Mouse (Mus musculus): ENCODE data around the gene Tiparp. TPM values are rescaled to one million over a fixed set of nuclear protein-coding genes. Genes with fewer than 3 reads are reported as not detected.

The Tiparp gene
- polyA plus RNA-seq, 1 experiment: 5.2 TPM

GRCm38 (mm10) chr3:65535087-65535761 lies 7.0 kb downstream of the Tiparp start:
- H3K27me3 ChIP-seq (ENCODE audit: control insufficient read depth, insufficient read depth, insufficient read length): no peaks in the 10 kb centered on the region
- H3K36me3 ChIP-seq (ENCODE audit: control insufficient read depth, insufficient read depth): peaks cover 7% of the 10 kb centered on the region
- H3K79me2 ChIP-seq (ENCODE audit: control insufficient read depth, insufficient read depth): peaks cover 98% of the 10 kb centered on the region
- TF ChIP-seq POLR2A (IDR thresholded peaks at IDR 0.05; ENCODE audit: insufficient read length, low read depth) (no peak), MAX (IDR thresholded peaks at IDR 0.05; ENCODE audit: low read depth) (no peak), MYOD1 (IDR thresholded peaks at IDR 0.05; ENCODE audit: control insufficient read depth in 1 of 3, insufficient read length in 2 of 3, low read depth in 2 of 3) (no peak), USF1 (IDR thresholded peaks at IDR 0.05; ENCODE audit: low read depth) (no peak), SRF (IDR thresholded peaks at IDR 0.05; ENCODE audit: control insufficient read depth, insufficient read length, low read depth) (no peak), MYOG (IDR thresholded peaks at IDR 0.05; ENCODE audit: control insufficient read depth in 1 of 3, insufficient read depth in 1 of 3, insufficient read length in 2 of 3, low read depth in 2 of 3) (no peak), POLR2AphosphoS2 (IDR thresholded peaks at IDR 0.05; ENCODE audit: insufficient read length, low read depth) (no peak), E2F4 (IDR thresholded peaks at IDR 0.05; ENCODE audit: insufficient read depth) (no peak), CEBPB (IDR thresholded peaks at IDR 0.05; ENCODE audit: insufficient read depth, poor library complexity, severe bottlenecking) (no peak), TCF12 (IDR thresholded peaks at IDR 0.05; ENCODE audit: insufficient read depth, poor library complexity, severe bottlenecking) (no peak), TCF3 (IDR thresholded peaks at IDR 0.05; ENCODE audit: insufficient read length, low read depth) (no peak), REST (IDR thresholded peaks at IDR 0.05; ENCODE audit: insufficient read depth, insufficient read length) (no peak)
- no peak overlapping the region for H3K4me3 ChIP-seq
- no peak overlapping the region for H3ac ChIP-seq (ENCODE audit: control insufficient read depth, insufficient read length)
- H3K4me2 ChIP-seq (ENCODE audit: low read depth): no peak overlapping the region

DNA sequence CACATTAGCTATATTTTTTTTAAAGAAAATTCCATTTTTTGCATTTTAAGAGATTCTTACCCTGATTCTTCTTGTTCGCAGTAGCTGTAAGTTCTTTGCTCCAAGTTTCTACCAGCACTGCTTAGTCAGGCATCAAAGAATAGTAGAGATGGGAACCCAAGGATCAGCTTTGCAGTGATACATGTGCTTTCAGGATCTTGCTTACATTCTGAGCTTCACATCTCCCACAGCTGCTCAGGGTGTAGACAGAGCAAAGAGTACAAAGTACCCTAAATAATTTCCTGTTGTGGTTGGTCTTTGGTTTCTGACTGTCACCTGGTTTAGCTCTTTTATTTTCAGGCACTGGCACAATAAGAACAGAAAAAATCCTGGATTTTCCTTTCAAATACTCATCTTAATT lies 9.1 kb downstream of the Tiparp start:
- no peak for TF ChIP-seq E2F4 (IDR thresholded peaks at IDR 0.05; ENCODE audit: insufficient read depth)
- TF ChIP-seq TCF12 (IDR thresholded peaks at IDR 0.05; ENCODE audit: insufficient read depth, poor library complexity, severe bottlenecking): no peak
- TF ChIP-seq POLR2AphosphoS2 (IDR thresholded peaks at IDR 0.05; ENCODE audit: insufficient read length, low read depth): no peak
- no peak for TF ChIP-seq CEBPB (IDR thresholded peaks at IDR 0.05; ENCODE audit: insufficient read depth, poor library complexity, severe bottlenecking)
- TF ChIP-seq MYOD1 (IDR thresholded peaks at IDR 0.05; ENCODE audit: control insufficient read depth in 1 of 3, insufficient read length in 2 of 3, low read depth in 2 of 3): no peak
- TF ChIP-seq USF1 (IDR thresholded peaks at IDR 0.05; ENCODE audit: low read depth): no peak
- TF ChIP-seq TCF3 (IDR thresholded peaks at IDR 0.05; ENCODE audit: insufficient read length, low read depth): no peak
- no peak overlapping the region for H3K4me3 ChIP-seq
- H3K4me2 ChIP-seq (ENCODE audit: low read depth): peak overlapping the region; percentile 7
- no peaks in the 10 kb centered on the region for H3K27me3 ChIP-seq (ENCODE audit: control insufficient read depth, insufficient read depth, insufficient read length)
- no peak overlapping the region for H3ac ChIP-seq (ENCODE audit: control insufficient read depth, insufficient read length)
- H3K36me3 ChIP-seq (ENCODE audit: control insufficient read depth, insufficient read depth): no peaks in the 10 kb centered on the region
- H3K79me2 ChIP-seq (ENCODE audit: control insufficient read depth, insufficient read depth): peaks cover 98% of the 10 kb centered on the region

GRCm38 (mm10) chr3:65540906-65541551 lies 12.8 kb downstream of the Tiparp start:
- TF ChIP-seq POLR2A (IDR thresholded peaks at IDR 0.05; ENCODE audit: insufficient read length, low read depth) (no peak), POLR2AphosphoS2 (IDR thresholded peaks at IDR 0.05; ENCODE audit: insufficient read length, low read depth) (no peak), CEBPB (IDR thresholded peaks at IDR 0.05; ENCODE audit: insufficient read depth, poor library complexity, severe bottlenecking) (no peak), TCF3 (IDR thresholded peaks at IDR 0.05; ENCODE audit: insufficient read length, low read depth) (no peak), MAX (IDR thresholded peaks at IDR 0.05; ENCODE audit: low read depth) (no peak), E2F4 (IDR thresholded peaks at IDR 0.05; ENCODE audit: insufficient read depth) (no peak), USF1 (IDR thresholded peaks at IDR 0.05; ENCODE audit: low read depth) (no peak), REST (IDR thresholded peaks at IDR 0.05; ENCODE audit: insufficient read depth, insufficient read length) (no peak), SRF (IDR thresholded peaks at IDR 0.05; ENCODE audit: control insufficient read depth, insufficient read length, low read depth) (no peak)
- Histone ChIP-seq H3ac (ENCODE audit: control insufficient read depth, insufficient read length) (no peak overlapping the region), H3K27me3 (ENCODE audit: control insufficient read depth, insufficient read depth, insufficient read length) (no peaks in the 10 kb centered on the region), H3K4me2 (ENCODE audit: low read depth) (no peak overlapping the region), H3K36me3 (ENCODE audit: control insufficient read depth, insufficient read depth) (no peaks in the 10 kb centered on the region), H3K79me2 (ENCODE audit: control insufficient read depth, insufficient read depth) (peaks cover 98% of the 10 kb centered on the region), H3K4me3 (no peak overlapping the region)

DNA sequence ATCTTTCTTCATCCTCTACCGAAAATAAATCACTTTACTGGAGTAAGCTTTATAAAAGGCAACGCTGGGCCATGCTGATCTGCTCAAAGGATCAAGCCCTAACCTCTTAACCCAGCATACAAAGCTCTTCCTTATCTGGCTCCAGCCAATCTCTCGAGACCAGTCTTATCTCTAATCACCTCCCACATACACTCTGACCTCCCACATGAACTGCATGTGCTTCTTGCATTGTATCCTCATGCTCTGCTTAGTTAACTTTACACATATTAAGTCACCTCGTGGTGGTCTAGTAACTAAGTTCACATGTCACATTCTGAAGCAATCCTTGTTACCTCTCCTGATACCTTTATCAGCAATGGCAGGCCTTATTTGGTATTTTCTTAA lies 13.3 kb downstream of the Tiparp start:
- no peaks in the 10 kb centered on the region for H3K36me3 ChIP-seq (ENCODE audit: control insufficient read depth, insufficient read depth)
- no peaks in the 10 kb centered on the region for H3K27me3 ChIP-seq (ENCODE audit: control insufficient read depth, insufficient read depth, insufficient read length)
- H3K79me2 ChIP-seq (ENCODE audit: control insufficient read depth, insufficient read depth): peaks cover 95% of the 10 kb centered on the region
- no peak for TF ChIP-seq MYOD1 (IDR thresholded peaks at IDR 0.05; ENCODE audit: control insufficient read depth in 1 of 3, insufficient read length in 2 of 3, low read depth in 2 of 3)
- TF ChIP-seq TCF12 (IDR thresholded peaks at IDR 0.05; ENCODE audit: insufficient read depth, poor library complexity, severe bottlenecking): no peak
- TF ChIP-seq SRF (IDR thresholded peaks at IDR 0.05; ENCODE audit: control insufficient read depth, insufficient read length, low read depth): no peak
- H3K4me2 ChIP-seq (ENCODE audit: low read depth): no peak overlapping the region
- no peak overlapping the region for H3K4me3 ChIP-seq
- H3ac ChIP-seq (ENCODE audit: control insufficient read depth, insufficient read length): no peak overlapping the region

- Histone ChIP-seq H3K4me2 (ENCODE audit: low read depth) (no peak overlapping the region), H3K4me3 (no peak overlapping the region), H3K79me2 (ENCODE audit: control insufficient read depth, insufficient read depth) (peaks cover 19% of the 10 kb centered on the region), H3K27me3 (ENCODE audit: control insufficient read depth, insufficient read depth, insufficient read length) (no peaks in the 10 kb centered on the region), H3ac (ENCODE audit: control insufficient read depth, insufficient read length) (no peak overlapping the region), H3K36me3 (ENCODE audit: control insufficient read depth, insufficient read depth) (peaks cover 35% of the 10 kb centered on the region)
- TF ChIP-seq MYOD1 (IDR thresholded peaks at IDR 0.05; ENCODE audit: control insufficient read depth in 1 of 3, insufficient read length in 2 of 3, low read depth in 2 of 3) (no peak), TCF12 (IDR thresholded peaks at IDR 0.05; ENCODE audit: insufficient read depth, poor library complexity, severe bottlenecking) (no peak), MAX (IDR thresholded peaks at IDR 0.05; ENCODE audit: low read depth) (no peak), POLR2AphosphoS2 (IDR thresholded peaks at IDR 0.05; ENCODE audit: insufficient read length, low read depth) (no peak), SRF (IDR thresholded peaks at IDR 0.05; ENCODE audit: control insufficient read depth, insufficient read length, low read depth) (no peak), E2F4 (IDR thresholded peaks at IDR 0.05; ENCODE audit: insufficient read depth) (no peak), POLR2A (IDR thresholded peaks at IDR 0.05; ENCODE audit: insufficient read length, low read depth) (no peak), TCF3 (IDR thresholded peaks at IDR 0.05; ENCODE audit: insufficient read length, low read depth) (no peak), USF1 (IDR thresholded peaks at IDR 0.05; ENCODE audit: low read depth) (no peak), MYOG (IDR thresholded peaks at IDR 0.05; ENCODE audit: control insufficient read depth in 1 of 3, insufficient read depth in 1 of 3, insufficient read length in 2 of 3, low read depth in 2 of 3) (no peak), CEBPB (IDR thresholded peaks at IDR 0.05; ENCODE audit: insufficient read depth, poor library complexity, severe bottlenecking) (no peak), REST (IDR thresholded peaks at IDR 0.05; ENCODE audit: insufficient read depth, insufficient read length) (no peak)
Measured at GRCm38 (mm10) chr3:65549785-65550184, 21.6 kb downstream of the Tiparp start.

Measured in myocyte (in vitro differentiated cells).